Mouse (Mus musculus) skeletal muscle tissue, adult 2 months (tissue): Measurements from ENCODE around the gene Pygo2.

Source experiments
- DNase-seq: peaks from one replicate; pipeline ENCODE4 v3.0.0-alpha.2; 2012; ENCODE audit warnings: low read depth, low spot score

Gene Pygo2

DNA sequence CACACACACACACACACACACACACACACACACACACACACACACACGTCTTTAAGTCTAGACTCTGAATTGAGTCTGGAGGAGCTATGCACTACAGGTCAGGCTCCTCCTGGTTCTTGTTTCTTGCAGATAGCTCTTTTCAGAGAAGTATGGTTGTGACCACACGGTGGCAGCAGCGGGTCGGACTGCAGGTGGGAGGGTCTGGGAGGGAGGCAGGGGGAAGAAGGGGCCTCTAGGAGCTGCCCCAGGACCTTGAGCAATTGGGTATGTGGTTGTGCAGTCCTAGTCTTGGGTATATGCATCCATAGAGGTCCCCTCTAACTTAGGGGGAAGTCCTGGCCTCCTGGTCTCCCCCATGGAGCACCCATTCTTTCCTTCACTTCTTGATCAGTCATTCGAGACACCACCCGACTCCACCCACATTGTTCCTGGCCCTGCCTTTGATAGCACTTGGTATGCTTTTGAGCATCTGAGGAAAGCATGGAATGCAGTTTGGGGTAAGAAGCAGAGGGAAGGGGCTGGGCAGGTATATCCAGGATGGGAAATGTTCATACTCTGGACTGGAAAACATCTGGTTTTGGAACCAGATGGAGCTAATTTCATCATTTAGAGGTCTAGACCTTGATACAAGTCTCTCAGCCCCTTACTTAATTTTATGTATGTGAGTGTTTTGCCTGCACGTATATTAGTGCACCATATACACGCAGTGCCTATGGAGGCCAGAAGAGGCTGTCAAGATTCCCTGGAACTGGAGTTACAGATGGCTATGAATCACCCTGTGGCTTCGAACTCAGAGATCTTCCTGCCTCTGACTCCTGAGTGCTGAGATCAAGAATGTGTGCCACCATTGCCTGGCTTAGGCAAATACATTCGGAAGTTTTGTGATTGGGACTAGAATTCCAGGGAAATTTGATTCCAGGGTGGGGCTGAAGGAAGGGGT, 27.0 kb downstream of the Pygo2 start:
- peak; percentile 54 for DNase-seq

DNA sequence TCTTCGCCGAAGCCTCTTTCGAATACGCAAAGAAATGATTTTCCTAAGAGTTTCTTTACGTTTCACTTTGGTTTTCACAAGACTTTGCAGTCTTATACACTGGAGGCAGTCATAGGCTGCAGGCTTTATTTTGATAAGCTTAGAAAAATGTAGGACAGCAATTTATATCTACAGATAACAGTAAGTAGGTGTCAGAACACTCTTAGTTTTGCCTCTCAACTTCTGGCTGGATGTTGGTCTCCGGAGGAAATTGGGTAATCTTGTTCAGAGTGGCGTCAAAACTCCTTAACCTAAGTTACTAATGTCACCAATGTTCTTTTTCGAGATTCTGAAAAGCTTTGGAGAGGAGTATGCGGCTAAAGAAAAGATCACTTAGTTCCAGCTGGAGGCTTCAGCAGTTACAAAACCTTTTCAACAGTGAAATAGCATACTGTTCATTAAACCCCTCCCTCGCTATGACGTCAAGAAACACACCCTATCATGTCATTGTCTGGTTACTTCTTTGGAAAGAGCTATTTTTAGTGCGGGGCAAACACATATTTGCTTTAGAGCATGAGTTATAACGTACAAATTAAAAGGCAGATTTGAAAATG, 28.5 kb downstream of the Pygo2 start:
- DNase-seq: no peak

- DNase-seq: peak; percentile 82
Measured at GRCm38 (mm10) chr3:89458965-89459807, 29.2 kb downstream of the Pygo2 start.

DNA sequence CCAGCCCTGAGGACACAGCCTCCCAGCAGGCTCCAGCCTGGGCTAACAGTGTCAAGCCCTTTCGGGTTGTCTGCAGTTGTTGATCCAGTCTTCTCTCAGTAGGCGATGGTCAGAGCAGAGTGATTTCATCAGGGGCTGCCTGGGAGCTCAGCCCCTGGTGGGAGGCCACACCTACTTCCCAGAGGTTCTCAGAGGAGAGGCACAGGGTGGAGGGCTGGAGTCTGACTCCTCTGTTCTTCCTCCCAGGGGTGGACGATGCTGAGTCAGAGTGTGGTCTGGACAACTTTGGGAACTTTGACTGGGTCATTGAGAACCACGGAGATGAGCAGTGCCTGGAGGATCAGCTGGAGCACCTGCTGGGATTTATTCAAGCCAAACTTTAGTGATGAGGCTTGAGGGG, 38.3 kb downstream of the Pygo2 start:
- DNase-seq: no peak

DNA sequence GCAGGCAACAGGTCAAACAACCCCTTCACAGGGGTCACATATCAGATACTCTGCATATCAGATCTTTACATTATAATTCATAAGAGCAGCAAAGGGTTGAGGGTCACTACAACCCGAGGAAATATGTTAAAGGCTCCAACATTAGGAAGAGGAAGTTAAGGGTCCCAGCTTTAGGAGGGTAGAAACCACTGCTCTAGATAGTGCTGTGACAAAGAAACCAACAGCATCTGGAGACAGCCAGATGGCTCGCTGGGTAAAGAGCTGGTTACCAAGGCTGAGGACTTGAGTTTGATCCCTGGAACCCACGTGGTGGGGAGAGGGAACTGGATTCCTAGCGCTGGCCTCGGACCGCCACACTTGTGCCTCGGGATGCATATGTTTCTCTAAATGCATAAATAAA, 42.3 kb downstream of the Pygo2 start:
- DNase-seq: no peak

DNA sequence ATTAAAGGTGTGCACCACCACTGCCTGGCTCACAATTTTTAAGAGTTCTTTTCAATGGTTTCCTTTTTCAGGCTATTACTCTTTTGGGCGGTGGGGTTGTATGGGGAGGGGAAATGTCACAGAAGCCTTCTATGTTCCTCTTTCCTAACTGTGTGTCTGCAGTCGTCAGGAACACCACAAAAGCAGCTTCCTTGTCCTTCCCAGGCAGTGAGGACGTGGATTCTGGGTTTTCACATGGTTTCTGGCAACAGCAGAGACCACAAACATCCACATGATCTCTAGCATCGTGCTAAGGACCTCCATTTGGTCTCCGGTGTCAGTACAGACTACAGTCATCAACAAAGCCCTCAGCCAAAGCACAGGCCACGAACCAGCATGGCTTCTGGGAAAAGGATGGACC, 43.8 kb downstream of the Pygo2 start:
- no peak for DNase-seq

DNA sequence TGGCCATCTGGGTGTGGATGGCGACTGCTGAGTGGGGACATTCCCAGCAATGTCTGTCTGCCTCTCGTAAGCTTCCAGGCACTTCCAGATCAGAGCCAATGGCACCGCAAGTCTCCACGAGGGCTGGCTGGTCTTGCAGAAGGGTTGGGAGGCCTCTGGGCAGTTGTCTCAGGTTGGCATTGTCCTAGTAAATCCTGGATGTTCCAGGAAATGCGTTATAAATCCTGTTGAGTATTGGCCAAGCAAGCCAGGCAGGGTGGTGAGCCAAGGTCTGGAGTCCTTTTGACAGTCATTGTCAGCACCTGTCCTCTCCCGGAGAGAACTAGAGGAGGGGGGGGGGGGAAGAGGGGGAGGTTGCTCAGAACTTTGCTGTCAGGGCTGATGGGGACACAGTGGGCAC, 49.0 kb downstream of the Pygo2 start:
- DNase-seq: no peak

DNA sequence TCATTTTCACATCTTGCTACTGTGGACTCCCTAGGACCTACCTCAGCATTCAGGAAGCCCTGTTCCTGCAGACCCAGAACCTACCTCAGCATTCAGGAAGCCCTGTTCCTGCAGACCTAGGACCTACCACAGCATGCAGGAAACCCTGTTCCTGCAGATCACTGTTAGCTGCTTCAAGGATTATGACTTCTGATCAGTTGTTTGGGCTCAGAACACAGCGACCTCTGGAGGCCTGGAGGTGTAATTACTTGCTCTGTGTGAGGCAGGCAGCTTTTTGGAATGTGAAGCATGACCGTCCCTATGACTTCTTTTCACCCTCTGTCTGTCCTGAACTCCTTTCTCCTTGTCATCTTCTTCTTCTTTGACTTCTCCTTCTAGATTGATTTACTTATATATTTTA, 51.5 kb downstream of the Pygo2 start:
- DNase-seq: no peak

- no peak for DNase-seq
Measured at GRCm38 (mm10) chr3:89482249-89482648, 52.2 kb downstream of the Pygo2 start.
